Mouse (Mus musculus): ENCODE measurements around the gene Psmd5. TPM values are rescaled to one million over a fixed set of nuclear protein-coding genes. Genes with fewer than 3 reads are reported as not detected.

The Psmd5 gene
- total RNA-seq (2021) = 10 to 100 TPM; 38.4 to 44.6 TPM
- long read RNA-seq, experiment 1, full-length matches to known transcripts = 99 of 119 reads
- long read RNA-seq, experiment 1, partial matches to known transcripts = 2 of 119 reads
- long read RNA-seq, experiment 1, other reads (novel, unspliced or antisense) = 18 of 119 reads
- long read RNA-seq, experiment 2, full-length matches to known transcripts = 26 of 33 reads
- long read RNA-seq, experiment 2, partial matches to known transcripts = 0 of 33 reads
- long read RNA-seq, experiment 2, other reads (novel, unspliced or antisense) = 7 of 33 reads

GRCm38 (mm10) chr2:34874816-34875345 lies at the start of gene Psmd5:
Gene Psmd5 (minus strand): TSS chr2:34874968.
- DNase-seq = no peak

DNA sequence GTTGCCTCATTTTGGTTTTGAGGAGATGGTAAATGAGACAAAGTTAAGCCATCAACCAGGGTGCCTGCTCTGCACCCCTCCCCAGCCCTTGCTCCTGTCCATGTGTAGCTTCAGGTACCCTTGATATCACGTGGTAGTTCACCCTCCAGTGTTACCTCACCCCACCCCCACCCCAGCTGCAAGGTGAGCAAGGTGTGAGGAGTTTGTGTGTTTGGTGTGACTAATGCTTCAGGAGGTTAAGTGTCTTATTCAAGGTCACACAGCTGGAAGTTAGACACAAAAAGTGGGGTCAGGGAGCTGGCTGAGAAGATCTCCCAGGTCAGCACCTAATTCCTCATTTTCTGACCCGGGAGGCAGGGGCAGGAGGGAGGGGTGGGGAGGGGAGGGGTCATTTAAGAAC lies 48.0 kb upstream of the Psmd5 start:
- no peak for DNase-seq

DNA sequence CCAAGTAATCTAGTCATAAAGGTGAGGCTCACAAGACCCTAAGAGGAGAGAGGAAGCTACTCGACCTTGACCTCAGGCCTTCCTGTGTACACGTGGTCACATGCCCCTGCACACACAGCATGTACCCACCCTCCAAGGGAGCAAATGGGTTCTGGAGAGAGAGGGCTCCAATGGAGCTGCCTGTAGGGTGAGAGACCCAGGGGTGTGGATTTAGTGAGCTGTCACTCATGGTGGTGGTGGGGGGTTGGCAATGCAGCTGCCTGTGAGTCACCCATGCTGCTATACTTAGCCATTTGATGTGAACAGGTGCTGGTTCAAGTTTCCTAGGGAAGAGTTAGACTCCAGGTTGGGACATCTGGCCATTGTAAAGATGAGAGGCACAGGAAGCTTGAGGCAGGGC lies 45.4 kb upstream of the Psmd5 start:
- DNase-seq = no peak

DNA sequence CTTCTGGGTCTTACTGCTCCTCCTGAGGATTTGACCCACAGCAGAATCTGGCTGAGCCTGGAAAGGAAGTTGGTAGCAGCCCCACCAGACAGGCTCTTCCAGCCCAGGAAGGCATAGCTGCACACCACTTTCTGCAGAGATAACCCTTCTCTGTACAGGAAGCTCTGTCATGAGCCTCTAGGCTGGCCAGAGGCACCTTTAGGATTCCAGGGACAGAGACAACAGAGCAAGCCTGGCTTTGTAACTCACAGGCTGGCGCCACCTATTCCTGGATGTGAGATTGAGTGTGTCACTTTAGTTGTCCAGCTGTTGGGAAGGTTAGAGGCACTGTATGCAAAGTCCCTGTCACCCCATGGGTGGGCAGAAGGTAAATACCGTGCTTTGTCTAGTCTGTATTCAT lies 40.3 kb upstream of the Psmd5 start:
- no peak for DNase-seq

- DNase-seq = no peak
Measured at GRCm38 (mm10) chr2:34914823-34915082, 40.0 kb upstream of the Psmd5 start.

- DNase-seq = peak; percentile 66 to 74
Measured at GRCm38 (mm10) chr2:34914069-34914822, 39.5 kb upstream of the Psmd5 start.

DNA sequence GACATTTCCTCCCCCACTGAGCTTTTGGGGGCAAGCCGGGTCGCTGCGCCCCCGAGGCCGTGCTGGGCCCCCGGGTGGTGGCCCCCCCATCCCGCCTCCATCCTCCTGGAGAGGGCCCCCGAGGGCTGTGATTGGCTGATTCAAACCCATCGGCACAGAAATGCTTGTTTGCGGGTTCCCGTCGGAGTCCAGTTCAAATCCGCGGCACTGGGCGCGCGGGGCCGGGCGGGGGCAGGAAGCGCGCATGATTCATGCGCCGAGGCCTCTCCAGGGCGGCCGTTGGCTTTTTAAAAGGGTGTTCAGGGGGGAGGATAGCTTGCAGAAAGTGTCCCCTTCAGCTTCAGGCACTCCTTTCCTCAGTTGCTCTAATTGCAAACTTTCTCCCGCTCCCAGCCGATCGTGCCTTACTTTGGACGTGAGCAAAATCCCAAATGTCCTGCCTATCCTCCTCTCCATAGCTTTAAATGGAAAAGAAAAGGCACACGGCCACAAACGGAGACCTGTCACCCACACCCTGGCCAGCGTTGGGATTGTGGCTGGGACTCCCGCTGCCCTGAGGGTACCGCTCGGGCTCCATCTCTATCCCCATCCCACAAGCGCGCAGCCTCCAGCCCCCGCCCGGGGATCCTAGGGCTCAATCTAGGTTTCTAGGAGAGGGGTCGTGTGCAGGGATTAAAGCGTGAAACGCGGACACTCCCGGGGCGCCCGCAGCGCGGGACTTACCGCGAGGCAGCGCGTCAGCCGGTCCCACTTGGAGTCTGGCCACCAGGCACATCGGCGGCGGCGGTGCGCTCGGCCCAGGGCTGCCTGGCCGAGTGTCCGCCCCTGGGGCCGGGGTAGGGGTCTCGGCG lies 38.7 kb upstream of the Psmd5 start, which contains the start of gene Phf19:
TSS of gene Phf19 (minus strand) at position 809 of the 851 bp plus-strand sequence.
- DNase-seq = peak; percentile 69 to 79

- DNase-seq = no peak
Measured at GRCm38 (mm10) chr2:34912613-34913012, 37.8 kb upstream of the Psmd5 start.

GRCm38 (mm10) chr2:34911871-34912270 lies 37.1 kb upstream of the Psmd5 start:
- DNase-seq = no peak

GRCm38 (mm10) chr2:34909719-34910118 lies 35.0 kb upstream of the Psmd5 start:
- DNase-seq = no peak

DNA sequence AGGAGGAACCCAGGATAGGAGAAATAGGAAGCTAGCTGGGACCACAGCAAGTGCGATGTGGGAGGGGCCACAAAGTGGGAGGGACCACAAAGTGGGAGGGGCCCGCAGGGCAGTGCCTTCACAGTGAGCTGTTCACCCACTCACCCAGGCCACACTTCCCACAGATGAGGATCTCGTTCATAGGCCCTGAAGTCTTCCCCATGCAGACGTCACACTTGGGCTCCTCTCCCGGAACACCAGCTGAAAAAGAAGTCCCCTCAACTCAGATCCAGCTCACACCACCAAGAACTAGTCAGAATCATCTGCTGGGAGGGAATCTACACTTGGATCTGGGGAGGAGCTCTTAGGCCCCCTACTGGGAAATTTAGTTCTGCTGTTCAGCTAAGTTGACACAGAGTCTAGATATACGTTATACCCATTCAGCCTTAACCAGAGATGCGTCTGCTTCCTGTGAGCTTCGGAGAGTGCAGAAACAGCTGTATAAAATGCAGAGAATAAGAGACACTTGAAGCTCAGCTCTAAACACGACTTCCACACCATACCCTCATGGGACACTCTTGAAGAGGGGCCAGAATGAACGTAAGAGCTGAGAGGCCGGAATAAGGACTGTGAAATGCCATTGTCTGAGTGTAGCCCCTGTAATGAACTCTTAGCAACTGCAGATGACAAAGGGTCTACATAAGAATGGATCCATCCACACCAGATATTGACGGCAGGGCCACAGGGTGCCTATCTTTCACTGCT lies 32.3 kb upstream of the Psmd5 start:
- DNase-seq = peak; percentile 52 to 69

GRCm38 (mm10) chr2:34906426-34906825 lies 31.7 kb upstream of the Psmd5 start:
- peak in 1 of 2 experiments; percentile 30 for DNase-seq

DNA sequence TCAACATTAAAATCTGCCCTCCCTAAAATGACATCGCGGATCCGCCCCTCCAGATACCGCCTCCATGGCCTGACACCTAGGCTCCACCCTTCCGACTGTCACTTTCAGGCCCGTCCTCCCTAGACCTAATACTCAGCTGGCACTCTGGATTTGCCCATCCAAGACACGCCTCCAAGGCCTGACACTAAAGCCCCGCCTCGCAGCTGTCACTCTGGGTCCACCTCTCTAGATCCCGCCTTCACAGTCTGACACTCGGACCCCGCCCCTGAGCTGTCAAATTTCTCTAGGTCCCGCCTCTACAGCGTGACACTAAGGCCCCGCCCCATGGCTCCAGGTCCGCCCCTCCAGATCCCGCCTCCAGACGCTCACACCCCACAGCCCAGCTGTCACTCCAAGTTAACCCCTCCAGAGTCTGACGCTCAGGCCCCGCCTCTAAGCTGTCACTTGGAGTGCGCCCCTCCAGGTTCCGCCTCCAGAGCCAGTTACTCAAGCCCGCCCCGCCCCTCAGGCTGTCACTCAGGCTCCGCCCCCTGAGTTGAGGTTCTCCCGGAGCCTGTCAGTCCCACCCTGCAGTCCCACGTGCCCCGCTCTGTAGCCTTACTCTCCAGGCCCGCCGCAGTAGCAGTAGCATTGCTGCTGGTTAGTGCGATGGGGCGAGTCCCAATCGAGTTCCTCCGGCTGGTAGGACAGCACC lies 30.2 kb upstream of the Psmd5 start:
- DNase-seq = peak; percentile 99

- no peak for DNase-seq
Measured at GRCm38 (mm10) chr2:34903652-34904405, 29.1 kb upstream of the Psmd5 start.

DNA sequence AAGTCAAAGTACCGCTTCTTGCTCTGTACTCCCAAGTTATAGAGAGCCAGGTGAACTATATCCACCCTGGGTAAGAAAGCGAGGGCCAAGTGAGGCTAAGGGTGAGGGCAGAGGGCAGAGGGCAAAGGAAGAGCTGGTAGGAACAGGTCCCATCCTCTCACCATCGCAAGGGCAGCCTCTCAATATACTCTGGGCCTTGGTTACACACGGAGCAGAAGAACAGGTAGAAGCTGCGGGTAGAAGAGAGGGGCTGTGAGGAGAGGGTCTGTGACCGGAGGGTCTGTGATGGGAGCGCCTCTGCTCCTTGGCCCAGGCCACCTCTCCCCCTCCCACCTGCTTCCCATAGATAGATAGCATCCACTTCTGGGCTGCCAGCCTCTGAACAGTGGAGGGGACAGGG lies 28.4 kb upstream of the Psmd5 start:
- no peak for DNase-seq

GRCm38 (mm10) chr2:34902731-34903130 lies 28.0 kb upstream of the Psmd5 start:
- no peak for DNase-seq

DNA sequence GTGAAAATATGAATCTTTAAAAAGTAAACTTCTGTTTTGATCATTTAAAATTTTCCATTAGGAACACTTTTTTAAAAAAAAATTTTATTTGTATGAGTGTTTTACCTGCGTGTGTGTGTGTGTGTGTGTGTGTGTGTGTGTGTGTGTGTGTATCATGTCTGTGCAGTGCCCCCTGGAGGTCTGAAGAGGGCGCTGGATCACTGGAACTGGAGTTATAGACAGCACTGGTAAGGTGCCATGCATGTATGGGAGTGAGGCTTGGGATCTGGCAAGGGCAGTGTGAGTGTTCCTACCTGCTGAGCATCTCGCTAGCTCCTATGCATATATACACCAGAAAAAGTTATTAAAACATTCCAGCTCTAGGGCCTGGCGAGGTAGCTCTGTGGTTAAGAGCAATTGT lies 27.0 kb upstream of the Psmd5 start:
- no peak for DNase-seq

DNA sequence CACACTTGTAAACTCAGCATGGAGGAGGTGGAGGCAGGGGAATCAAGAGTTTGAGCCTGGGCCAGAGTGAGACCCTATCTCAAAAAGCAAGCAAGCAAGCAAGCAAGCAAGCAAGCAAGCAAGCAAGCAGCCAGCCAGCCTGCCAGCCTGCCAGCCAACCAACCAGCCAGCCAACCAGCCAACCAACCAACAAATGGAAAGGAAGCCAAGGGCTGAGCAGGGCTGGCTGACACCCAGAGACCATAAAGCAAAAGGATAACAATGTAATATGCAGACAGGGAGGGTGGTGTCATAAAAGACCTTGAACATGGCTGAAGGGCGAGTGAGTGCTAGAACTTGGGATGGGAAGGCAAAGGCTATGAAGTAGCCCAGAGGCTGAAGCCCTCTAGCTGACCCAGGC lies 25.6 kb upstream of the Psmd5 start:
- peak; percentile 42 to 69 for DNase-seq

- DNase-seq = no peak
Measured at GRCm38 (mm10) chr2:34899682-34900081, 24.9 kb upstream of the Psmd5 start.

DNA sequence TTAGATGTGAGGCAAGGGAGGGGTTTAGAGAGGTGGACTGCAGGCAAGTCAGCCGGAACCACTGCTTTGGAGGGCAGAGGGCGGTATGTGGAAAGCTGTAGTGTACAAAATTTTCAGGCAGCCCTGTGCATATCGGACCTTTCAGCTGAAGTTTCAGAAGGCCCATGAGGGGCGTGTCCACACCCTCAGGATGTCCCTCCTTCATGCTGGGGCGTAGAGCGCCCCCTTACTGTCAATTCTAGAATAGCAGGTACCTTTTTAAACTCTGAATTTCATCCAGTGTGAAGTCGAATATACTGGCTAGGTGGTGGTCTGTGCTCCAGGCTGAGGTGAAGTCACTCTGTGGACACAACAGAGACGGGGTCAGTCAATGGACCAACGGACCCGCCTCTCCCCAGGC lies 23.1 kb upstream of the Psmd5 start:
- peak; percentile 34 to 63 for DNase-seq
